Mouse (Mus musculus) adrenal gland (tissue): ENCODE measurements around the gene Adamtsl4.
"Not testable (repeated sequence)": the region's sequence is repeated elsewhere in the genome, so short reads cannot be mapped to it uniquely, and the experiment has no call there.

ENCODE experiments used
- intact Hi-C: fragments of 180-260 bp; cut with DNase I; formaldehyde crosslinking; loops from one replicate; pipeline ENCODE4 v1.15.1; 2025

Gene Adamtsl4

GRCm38 (mm10) chr3:95701085-95701484 is 13.4 kb upstream of the Adamtsl4 start:
- intact Hi-C loops = no loop called here

DNA sequence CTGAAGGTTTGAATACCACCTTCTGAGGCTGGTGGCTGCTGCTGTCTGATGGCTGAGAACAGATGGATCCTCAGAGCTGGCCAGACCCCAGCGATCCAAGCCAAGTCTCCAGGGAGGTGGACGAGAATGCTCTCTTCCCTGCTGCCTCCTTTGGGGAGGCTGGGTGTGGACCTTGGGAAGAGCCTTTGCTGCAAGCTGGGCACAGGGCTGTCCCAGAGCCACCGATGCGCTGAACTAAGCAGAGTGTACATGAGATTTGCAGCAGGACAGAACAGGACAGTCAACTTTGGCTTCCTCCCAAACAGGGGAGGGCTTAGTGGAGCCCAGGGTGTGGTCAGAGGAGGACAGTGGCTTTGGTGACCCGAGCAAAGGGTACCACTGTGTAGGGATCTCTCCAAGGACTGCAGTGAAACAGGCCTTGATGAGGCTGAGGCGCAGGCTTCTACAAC is 12.5 kb upstream of the Adamtsl4 start:
- intact Hi-C loops = no loop called here

DNA sequence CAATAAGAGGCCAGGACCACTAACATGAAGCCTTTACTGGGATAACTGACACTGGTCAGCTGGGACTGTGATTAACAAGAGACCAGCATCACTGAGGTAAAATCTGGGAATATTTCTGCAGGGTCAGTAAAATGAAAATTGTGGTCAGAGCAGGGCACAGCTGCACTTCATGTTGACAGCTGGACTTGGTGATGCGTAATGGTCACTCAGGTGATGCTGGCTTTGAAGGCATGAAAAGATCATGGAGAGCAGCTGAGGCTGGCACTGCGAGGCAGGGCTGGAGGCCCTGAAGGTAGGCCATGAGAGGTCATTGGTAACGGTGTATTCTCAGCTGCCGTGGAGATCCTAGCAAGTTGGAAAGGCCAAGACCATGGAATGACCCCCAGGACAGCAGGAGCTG is 10.6 kb upstream of the Adamtsl4 start:
- intact Hi-C loops = no loop called here

GRCm38 (mm10) chr3:95696360-95696759 is 8.6 kb upstream of the Adamtsl4 start:
- intact Hi-C loops = no loop called here

- intact Hi-C loops = no loop called here
Measured at GRCm38 (mm10) chr3:95695796-95696195, 8.1 kb upstream of the Adamtsl4 start.

GRCm38 (mm10) chr3:95694808-95695703 is 7.3 kb upstream of the Adamtsl4 start:
- intact Hi-C loops = no loop called here

DNA sequence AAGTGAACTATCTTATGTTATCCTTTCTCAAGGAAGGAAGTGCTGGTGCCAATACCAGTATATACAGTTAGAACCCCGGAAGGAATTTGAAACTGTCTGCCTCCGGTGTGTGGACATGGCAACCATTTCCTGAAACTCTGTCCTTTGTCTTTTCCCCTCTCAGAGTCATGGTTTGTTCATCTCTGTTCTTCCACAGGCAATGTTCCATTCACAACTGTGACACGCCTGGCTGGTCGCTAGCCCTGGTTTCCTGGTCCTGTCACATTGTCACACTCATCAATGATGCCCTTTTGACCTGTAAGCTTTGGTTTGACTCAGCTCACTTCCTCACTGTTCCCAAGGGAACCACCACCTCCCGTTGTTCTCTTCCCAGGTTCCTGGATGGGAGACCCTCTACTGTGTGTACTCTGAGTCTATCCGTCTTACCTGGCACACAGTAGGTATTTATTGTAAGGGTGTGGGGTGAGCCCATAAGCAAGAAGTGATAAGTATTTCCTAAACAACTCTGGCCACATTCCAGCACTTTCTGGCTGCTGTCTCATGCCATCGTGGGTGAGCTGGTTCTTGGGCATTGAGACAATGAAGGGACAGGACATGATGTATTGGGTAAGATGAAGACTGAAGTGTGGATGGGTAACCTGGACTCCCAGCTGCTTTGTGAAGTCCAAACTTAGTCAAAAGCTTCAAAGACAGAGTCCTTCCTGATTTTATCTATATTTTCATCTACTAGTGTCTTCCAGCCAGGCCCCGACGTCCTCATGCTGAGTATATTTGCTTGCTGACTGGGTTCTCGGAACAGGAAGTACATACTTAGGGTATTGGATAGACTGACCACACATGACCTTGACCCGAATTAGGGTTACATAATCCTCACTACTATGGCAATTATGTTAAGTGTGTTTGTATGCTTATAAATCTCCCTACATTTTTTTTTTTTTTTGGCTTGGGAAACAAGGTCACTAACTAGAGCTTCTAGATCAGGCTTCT is 6.4 kb upstream of the Adamtsl4 start:
- intact Hi-C loops = no loop called here

DNA sequence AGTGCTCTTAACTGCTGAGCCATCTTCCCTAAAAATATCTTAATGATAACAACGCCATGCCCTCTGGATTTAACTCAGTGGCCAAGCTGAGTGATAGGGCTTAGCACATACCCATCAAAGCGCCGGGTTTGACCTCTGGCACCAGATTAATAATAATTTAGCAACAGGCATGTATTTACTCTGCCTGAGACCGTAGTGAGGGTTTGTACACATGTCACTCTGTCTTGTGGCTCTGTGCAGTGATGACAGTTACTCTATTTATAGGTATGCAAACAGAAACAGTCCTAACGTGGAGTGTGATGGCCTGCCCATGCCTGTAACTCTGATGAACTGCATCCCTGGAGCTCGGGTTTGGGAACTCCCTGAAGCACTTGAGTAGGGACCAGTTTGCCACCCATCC is 5.0 kb upstream of the Adamtsl4 start:
- intact Hi-C loops = no loop called here

- intact Hi-C loops = not testable (repeated sequence)
Measured at GRCm38 (mm10) chr3:95690552-95690951, 2.8 kb upstream of the Adamtsl4 start.

DNA sequence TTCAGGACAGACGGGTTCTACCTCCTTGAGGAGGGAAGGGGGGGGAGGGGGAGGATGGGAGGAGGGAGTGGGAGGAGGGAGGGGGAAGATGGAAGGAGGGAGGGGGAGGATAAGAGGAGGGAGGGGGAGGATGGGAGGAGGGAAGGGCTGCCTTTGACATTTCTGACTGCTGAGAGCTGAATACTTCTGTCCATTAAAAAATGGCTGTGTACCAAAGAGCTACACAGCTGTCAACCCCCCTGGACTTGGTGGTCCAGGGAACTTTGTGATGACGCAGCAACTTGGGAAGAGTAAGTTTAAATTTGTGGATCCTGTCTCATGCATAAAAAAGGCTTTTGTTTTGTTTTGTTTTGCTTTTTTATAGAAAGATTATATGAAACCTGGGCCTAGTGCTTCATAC is 2.2 kb upstream of the Adamtsl4 start:
- intact Hi-C loops = loop anchor here (5.0 kb wide), 1 partner anchor 47 kb away; the partner anchor contains the start of gene Ecm1

GRCm38 (mm10) chr3:95689171-95689915 is 1.6 kb upstream of the Adamtsl4 start:
- intact Hi-C loops = loop anchor here (5.0 kb wide), 1 partner anchor 48 kb away; the partner anchor contains the start of gene Ecm1

- intact Hi-C loops = loop anchor here (5.0 kb wide), 1 partner anchor 50 kb away; the partner anchor contains the start of gene Ecm1
Measured at GRCm38 (mm10) chr3:95687168-95687523, 571 bp downstream of the Adamtsl4 start.

- intact Hi-C loops = loop anchor here (5.0 kb wide), 1 partner anchor 51 kb away; the partner anchor contains the start of gene Ecm1
Measured at GRCm38 (mm10) chr3:95686492-95687167, 1.1 kb downstream of the Adamtsl4 start.

DNA sequence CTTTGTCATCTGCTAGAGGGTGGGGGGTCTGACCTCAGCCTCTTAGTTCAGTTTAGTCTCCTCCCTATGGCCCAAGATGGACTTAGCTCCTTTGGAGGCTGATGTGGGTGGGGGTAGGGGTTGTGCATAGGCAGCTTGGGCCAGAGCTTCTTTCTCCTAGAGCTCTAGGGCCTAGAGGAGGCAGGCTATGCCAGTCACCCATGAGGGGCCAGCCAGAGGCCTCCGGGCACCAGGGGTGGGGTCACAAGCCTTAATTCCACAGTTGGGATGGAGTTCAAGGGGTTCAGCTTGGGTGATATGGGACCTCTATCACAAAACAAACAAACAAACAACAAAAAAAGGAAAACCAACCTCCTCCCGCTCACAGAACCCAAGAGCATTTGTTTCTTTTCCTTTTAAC is 2.0 kb downstream of the Adamtsl4 start:
- intact Hi-C loops = loop anchor here (5.0 kb wide), 1 partner anchor 52 kb away; the partner anchor contains the start of gene Ecm1

DNA sequence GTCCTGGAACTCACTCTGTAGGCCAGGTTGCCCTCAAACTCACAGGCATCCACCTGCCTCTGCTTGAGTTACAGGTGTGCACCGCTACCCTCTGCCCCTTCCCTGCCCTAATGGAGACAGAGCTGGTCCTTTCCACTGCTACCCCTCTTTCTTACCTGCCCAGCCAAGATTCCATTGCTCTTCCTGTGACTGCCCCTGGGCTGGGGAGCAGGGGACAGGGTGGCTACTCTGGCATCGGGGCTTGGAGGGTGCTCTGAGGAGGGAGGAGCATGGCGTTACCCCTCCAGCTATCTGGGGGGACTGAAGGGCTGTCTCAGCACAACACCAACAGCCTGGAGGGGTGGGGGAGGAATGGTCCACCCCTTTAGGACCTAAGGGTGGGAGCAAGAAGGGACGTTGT is 2.4 kb downstream of the Adamtsl4 start:
- intact Hi-C loops = loop anchor here (5.0 kb wide), 1 partner anchor 52 kb away; the partner anchor contains the start of gene Ecm1

GRCm38 (mm10) chr3:95684846-95685245 is 2.9 kb downstream of the Adamtsl4 start:
- intact Hi-C loops = loop anchor here (5.0 kb wide), 1 partner anchor 52 kb away; the partner anchor contains the start of gene Ecm1

GRCm38 (mm10) chr3:95682878-95683277 is 4.8 kb downstream of the Adamtsl4 start:
- intact Hi-C loops = no loop called here

GRCm38 (mm10) chr3:95681365-95681764 is 6.4 kb downstream of the Adamtsl4 start:
- intact Hi-C loops = no loop called here

GRCm38 (mm10) chr3:95680673-95681072 is 7.0 kb downstream of the Adamtsl4 start:
- intact Hi-C loops = no loop called here

- intact Hi-C loops = loop anchor here (5.0 kb wide), 2 partner anchors 47 to 78 kb away; no protein-coding TSS in a partner anchor
Measured at GRCm38 (mm10) chr3:95679551-95679950, 8.2 kb downstream of the Adamtsl4 start.
